In the genomic region with DNA sequence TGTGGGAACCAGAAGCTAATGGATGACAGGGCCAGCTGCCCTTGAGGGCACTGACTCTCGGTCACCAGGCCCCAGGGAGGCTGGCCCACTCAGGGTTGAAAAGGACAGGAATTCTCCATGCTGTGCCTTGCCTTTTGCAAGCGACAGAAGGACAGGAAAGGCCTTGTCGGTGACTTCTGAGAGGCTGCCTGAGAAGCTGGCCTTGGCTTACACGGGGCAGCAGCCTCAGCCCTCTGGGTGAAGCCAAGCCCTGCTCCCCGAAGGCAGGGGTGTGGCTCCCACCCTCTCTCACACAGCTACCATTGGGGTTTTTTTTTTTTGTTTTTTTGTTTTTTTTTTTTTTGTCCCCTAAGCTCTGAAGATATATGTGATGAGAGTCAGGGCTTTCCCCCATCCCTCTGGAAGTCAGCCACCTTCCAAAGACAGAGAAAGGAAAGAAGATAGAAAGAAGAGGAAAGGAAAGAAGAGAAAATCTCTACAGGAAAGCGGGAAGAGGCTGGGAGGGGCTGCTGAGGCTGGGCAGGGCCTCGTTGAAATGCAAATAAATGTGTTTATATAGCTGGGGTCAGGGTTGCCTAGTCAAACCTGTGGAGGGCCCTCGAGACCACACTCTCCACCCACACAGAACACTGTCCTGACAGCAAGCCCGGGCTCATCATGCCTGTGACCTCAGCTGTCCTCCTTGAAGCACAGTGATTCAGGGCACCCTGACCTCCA, we compare ENCODE assay signal across 8 mouse cellular contexts. TPM values are rescaled to one million over a fixed set of nuclear protein-coding genes. Genes with fewer than 3 reads are reported as not detected.
DNase-seq lines count a peak whose midpoint lies in the region; ATAC-seq and TF ChIP-seq lines count a peak whose summit lies in the region.

No protein-coding gene starts in this region.

- H3K4me3 ChIP-seq in lung, embryonic 15.5 days = no peak overlapping the region
- no peak overlapping the region for H3K4me3 ChIP-seq in lung, adult 2 months (replicated peaks; ENCODE audit: extremely low read depth, low read depth, low read length)
- no peak overlapping the region for H3K4me3 ChIP-seq in bone marrow, adult 2 months (replicated peaks; ENCODE audit: control insufficient read depth, low read depth, low read length)
- peak overlapping the region; percentile 8; the same call in 1 of the 2 replicates for H3K4me3 ChIP-seq in hindbrain, embryonic 16.5 days (ENCODE audit: low read length)
- no peak overlapping the region for H3K4me3 ChIP-seq in stomach, embryonic 15.5 days (replicated peaks)

- peaks cover 4% of the 10 kb centered on the region for H3K27me3 ChIP-seq in lung, embryonic 15.5 days
- H3K27me3 ChIP-seq in hindbrain, embryonic 16.5 days (replicated peaks; ENCODE audit: control insufficient read depth, insufficient read depth, low read length) = no peaks in the 10 kb centered on the region
- H3K27me3 ChIP-seq in stomach, embryonic 15.5 days (replicated peaks) = no peaks in the 10 kb centered on the region

- no peak for TF ChIP-seq POLR2A in lung, adult 2 months (IDR thresholded peaks at IDR 0.05; ENCODE audit: borderline replicate concordance, extremely low read depth, low read depth, low read length)
- 0 out of 2 replicates have a peak, but pooled peaks have one; percentile 21 for TF ChIP-seq POLR2A in bone marrow, adult 2 months (IDR thresholded peaks at IDR 0.05; ENCODE audit: borderline replicate concordance, control insufficient read depth, low read depth, low read length)

- DNase-seq in lung, adult 2 months = no peak
- no peak for DNase-seq in right cerebral cortex, adult 18-20 months
- DNase-seq in frontal cortex, postnatal 25 days (ENCODE audit: low spot score in 2 of 2) = no peak
- no peak for DNase-seq in cerebellum, postnatal 36 days

- H3K4me2 ChIP-seq in lung, embryonic 15.5 days = peak overlapping the region; percentile 23; the same call in 1 of the 2 replicates
- H3K4me2 ChIP-seq in hindbrain, embryonic 16.5 days (ENCODE audit: low read length) = peak overlapping the region; percentile 11
- H3K4me2 ChIP-seq in stomach, embryonic 15.5 days = peak overlapping the region; percentile 21; the same call in 1 of the 2 replicates

- no peaks in the 10 kb centered on the region for H3K36me3 ChIP-seq in lung, embryonic 15.5 days
- H3K36me3 ChIP-seq in hindbrain, embryonic 16.5 days (ENCODE audit: control insufficient read depth, insufficient read depth, low read length) = no peaks in the 10 kb centered on the region
- H3K36me3 ChIP-seq in stomach, embryonic 15.5 days = no peaks in the 10 kb centered on the region

- ATAC-seq in lung, embryonic 15.5 days (ENCODE audit: borderline replicate concordance, extremely low read depth, low FRiP score, low TSS enrichment) = no peak
- ATAC-seq in hindbrain, embryonic 16.5 days = no peak
- no peak for ATAC-seq in stomach, embryonic 15.5 days (ENCODE audit: insufficient read depth, low FRiP score, low read depth)

- peaks cover 42% of the 10 kb centered on the region for H3K4me1 ChIP-seq in lung, embryonic 15.5 days
- peaks cover 9% of the 10 kb centered on the region for H3K4me1 ChIP-seq in lung, adult 2 months (ENCODE audit: control insufficient read depth, insufficient read depth, low read length)
- peaks cover 9% of the 10 kb centered on the region for H3K4me1 ChIP-seq in bone marrow, adult 2 months (ENCODE audit: control insufficient read depth, insufficient read depth, low read length)
- peaks cover 54% of the 10 kb centered on the region for H3K4me1 ChIP-seq in hindbrain, embryonic 16.5 days (ENCODE audit: control insufficient read depth, insufficient read depth, low read depth, low read length)
- H3K4me1 ChIP-seq in stomach, embryonic 15.5 days = peaks cover 61% of the 10 kb centered on the region

- no peak overlapping the region for H3K27ac ChIP-seq in lung, embryonic 15.5 days
- peak overlapping the region; percentile 44 for H3K27ac ChIP-seq in bone marrow, adult 2 months (ENCODE audit: control insufficient read depth, insufficient read depth, low read depth, low read length, poor library complexity)
- H3K27ac ChIP-seq in hindbrain, embryonic 16.5 days (ENCODE audit: low read depth, low read length) = no peak overlapping the region
- peak overlapping the region; percentile 69 for H3K27ac ChIP-seq in stomach, embryonic 15.5 days

- no peaks in the 10 kb centered on the region for H3K9me3 ChIP-seq in lung, embryonic 15.5 days
- H3K9me3 ChIP-seq in hindbrain, embryonic 16.5 days (ENCODE audit: control insufficient read depth, low read length) = no peaks in the 10 kb centered on the region
- H3K9me3 ChIP-seq in stomach, embryonic 15.5 days = no peaks in the 10 kb centered on the region

- H3K9ac ChIP-seq in lung, embryonic 15.5 days = no peak overlapping the region
- H3K9ac ChIP-seq in hindbrain, embryonic 16.5 days (ENCODE audit: low read depth, low read length) = peak overlapping the region; percentile 28
- no peak overlapping the region for H3K9ac ChIP-seq in stomach, embryonic 15.5 days

- no peak for TF ChIP-seq CTCF in lung, adult 2 months (IDR thresholded peaks at IDR 0.05; ENCODE audit: insufficient read depth, low read length)
- no peak for TF ChIP-seq CTCF in bone marrow, adult 2 months (IDR thresholded peaks at IDR 0.05; ENCODE audit: control insufficient read depth, insufficient read depth, low read length)

- WGBS in lung, embryonic 15.5 days = 16% methylated on average over 9 of the region's 9 CpGs
- 39% methylated on average over 9 of the region's 9 CpGs for WGBS in lung, adult 2 months
- 33% methylated on average over 9 of the region's 9 CpGs for WGBS in bone marrow, adult 2 months
- 7% methylated on average over 9 of the region's 9 CpGs for WGBS in hindbrain, embryonic 16.5 days
- 28% methylated on average over 9 of the region's 9 CpGs for WGBS in stomach, embryonic 15.5 days

RNA-seq across cellular contexts. Expression of a gene that starts 3.6 kb away (rescaled TPM):
- 24.9 and 29.7 TPM in 2 replicates for polyA plus RNA-seq in lung, embryonic 15.5 days (2015; fragmentation: Nextera tagmentation; extraction: Ambion mirVana)
- 31.8 and 37.5 TPM in 2 replicates for polyA plus RNA-seq in lung, adult 2 months (2012; rRNA removed)
- polyA plus RNA-seq in bone marrow, adult 2 months (2011; ENCODE audit: insufficient read depth, insufficient read length, low replicate concordance, missing spikeins) = 11.2 and 14.1 TPM in 2 replicates
- polyA plus RNA-seq in hindbrain, embryonic 16.5 days (2015; fragmentation: Nextera tagmentation; extraction: Ambion mirVana) = 74.7 and 123 TPM in 2 replicates
- polyA plus RNA-seq in stomach, embryonic 15.5 days (2015; fragmentation: Nextera tagmentation; extraction: Ambion mirVana) = 29.3 and 37.7 TPM in 2 replicates

Comparison
In these comparisons a context has a peak if more than half of its experiments do, and no peak if none do; other contexts are left out.
1. H3K27ac ChIP-seq: peak in bone marrow, adult 2 months (single experiment) and stomach, embryonic 15.5 days (single experiment); none in lung, embryonic 15.5 days (single experiment) and hindbrain, embryonic 16.5 days (single experiment).
2. Peak in every context shown above with its lines, with median percentiles within 50 percentile points of each other: H3K4me2 ChIP-seq.